Mouse (Mus musculus) intestine, embryonic 16.5 days (tissue): ENCODE measurements around the gene Tmem86a. TPM values are rescaled to one million over a fixed set of nuclear protein-coding genes. Genes with fewer than 3 reads are reported as not detected.

Source experiments
- ATAC-seq: fragments of 200-750 bp; cut with Nextera tagmentation; 2 replicates; pipeline ENCODE4 v1.8.0; 2017; ENCODE audit warnings: moderate TSS enrichment, moderate library complexity
- H3K27ac ChIP-seq: fragments of 300-500 bp; sonication (generic); 2 replicates; pipeline ENCODE4 v1.5.1; 2014; ENCODE audit warnings: mild to moderate bottlenecking, low read length
- H3K27me3 ChIP-seq: fragments of 300-500 bp; sonication (generic); replicated peaks from 2 replicates; pipeline ENCODE4 v1.6.1; 2014; ENCODE audit warnings: low read length, control low read depth, mixed read lengths; ENCODE audit not compliant: control insufficient read depth, insufficient read depth
- H3K36me3 ChIP-seq: fragments of 300-500 bp; sonication (generic); 2 replicates; pipeline ENCODE4 v1.6.1; 2014; ENCODE audit warnings: low read length, control low read depth; ENCODE audit not compliant: control insufficient read depth, insufficient read depth
- H3K4me1 ChIP-seq: fragments of 300-500 bp; sonication (generic); 2 replicates; pipeline ENCODE4 v1.6.1; 2014; ENCODE audit warnings: low read length, control low read depth, mixed read lengths; ENCODE audit not compliant: control insufficient read depth, insufficient read depth
- H3K4me2 ChIP-seq: fragments of 300-500 bp; sonication (generic); 2 replicates; pipeline ENCODE4 v1.6.1; 2014; ENCODE audit warnings: low read depth, low read length, control low read depth
- H3K4me3 ChIP-seq: fragments of 300-500 bp; sonication (generic); 2 replicates; pipeline ENCODE4 v1.5.1; 2014; ENCODE audit warnings: mild to moderate bottlenecking, low read length
- H3K9ac ChIP-seq: fragments of 300-500 bp; sonication (generic); 2 replicates; pipeline ENCODE4 v1.6.1; 2014; ENCODE audit warnings: low read depth, low read length
- H3K9me3 ChIP-seq: fragments of 300-500 bp; sonication (generic); 2 replicates; pipeline ENCODE4 v1.6.1; 2016; ENCODE audit warnings: low read length, control low read depth; ENCODE audit not compliant: control insufficient read depth
- WGBS: fragments of 180-500 bp; shearing (Covaris S2); extraction: QIAGEN DNeasy Blood & Tissue Kit; methylation state at CpG from one replicate; pipeline ENCODE4 v1.1.7; 2014; 5-methylcytosine and 5-hydroxymethylcytosine counted together
- polyA plus RNA-seq: library from polyadenylated mRNA; unstranded; fragments of >200 nt; fragmentation: Nextera tagmentation; extraction: Ambion mirVana; gene quantifications from 2 replicates; pipeline ENCODE4 v1.2.1, GENCODE M21; 2015

Gene Tmem86a
- polyA plus RNA-seq, 1 experiment from 2014 or later: 59.3 TPM

- Histone ChIP-seq H3K9ac (no peak overlapping the region), H3K27ac (peak overlapping the region; percentile 74), H3K27me3 (no peaks in the 10 kb centered on the region), H3K9me3 (no peaks in the 10 kb centered on the region), H3K4me2 (no peak overlapping the region), H3K4me3 (no peak overlapping the region), H3K36me3 (peaks cover 2% of the 10 kb centered on the region; the same call in 1 of the 2 replicates), H3K4me1 (peaks cover 4% of the 10 kb centered on the region)
- peak; percentile 90 for ATAC-seq
- WGBS: 49% methylated on average over 7 of the region's 7 CpGs
Observed at GRCm38 (mm10) chr7:47059339-47059738, 8.9 kb downstream of the Tmem86a start.

- no peaks in the 10 kb centered on the region for H3K9me3 ChIP-seq
- 80% methylated on average over 5 of the region's 5 CpGs for WGBS
- no peaks in the 10 kb centered on the region; the same call in 1 of the 2 replicates for H3K4me1 ChIP-seq
- H3K36me3 ChIP-seq: no peaks in the 10 kb centered on the region
- no peak overlapping the region for H3K9ac ChIP-seq
- no peak overlapping the region for H3K27ac ChIP-seq
- no peak overlapping the region for H3K4me3 ChIP-seq
- ATAC-seq: no peak
- peak overlapping the region; percentile 32; the same call in 1 of the 2 replicates for H3K4me2 ChIP-seq
- H3K27me3 ChIP-seq: no peaks in the 10 kb centered on the region
Observed at GRCm38 (mm10) chr7:47061560-47061959, 11.2 kb downstream of the Tmem86a start.

- 84% methylated on average over 3 of the region's 3 CpGs for WGBS
- ATAC-seq: no peak
- H3K9me3 ChIP-seq: no peaks in the 10 kb centered on the region
- no peaks in the 10 kb centered on the region for H3K27me3 ChIP-seq
- H3K9ac ChIP-seq: no peak overlapping the region
- H3K4me2 ChIP-seq: no peak overlapping the region
- H3K36me3 ChIP-seq: no peaks in the 10 kb centered on the region
- H3K4me1 ChIP-seq: no peaks in the 10 kb centered on the region
- H3K27ac ChIP-seq: no peak overlapping the region
- no peak overlapping the region for H3K4me3 ChIP-seq
Observed at GRCm38 (mm10) chr7:47066942-47067341, 16.5 kb downstream of the Tmem86a start.

- ATAC-seq: peak; percentile 47
- 69% methylated on average over 5 of the region's 5 CpGs for WGBS
- Histone ChIP-seq H3K4me1 (0 out of 2 replicates have a peak, but pooled peaks cover under 1% of the 10 kb centered on the region), H3K9me3 (no peaks in the 10 kb centered on the region), H3K27ac (no peak overlapping the region), H3K4me3 (no peak overlapping the region), H3K4me2 (no peak overlapping the region), H3K27me3 (no peaks in the 10 kb centered on the region), H3K36me3 (no peaks in the 10 kb centered on the region), H3K9ac (no peak overlapping the region)
Observed at GRCm38 (mm10) chr7:47067879-47068278, 17.5 kb downstream of the Tmem86a start.

- Histone ChIP-seq H3K27me3 (no peaks in the 10 kb centered on the region), H3K9me3 (no peaks in the 10 kb centered on the region), H3K4me2 (no peak overlapping the region), H3K9ac (no peak overlapping the region), H3K4me3 (no peak overlapping the region), H3K4me1 (peaks cover 16% of the 10 kb centered on the region), H3K36me3 (no peaks in the 10 kb centered on the region), H3K27ac (no peak overlapping the region)
- WGBS: 79% methylated on average over 5 of the region's 5 CpGs
- no peak for ATAC-seq
Observed at GRCm38 (mm10) chr7:47072551-47072950, 22.1 kb downstream of the Tmem86a start.

- Histone ChIP-seq H3K4me2 (no peak overlapping the region), H3K27ac (peak overlapping the region; percentile 31), H3K4me1 (peaks cover 19% of the 10 kb centered on the region), H3K4me3 (no peak overlapping the region), H3K36me3 (no peaks in the 10 kb centered on the region), H3K9ac (no peak overlapping the region), H3K27me3 (no peaks in the 10 kb centered on the region), H3K9me3 (no peaks in the 10 kb centered on the region)
- WGBS: 38% methylated on average over 18 of the region's 18 CpGs
- peak; percentile 57 for ATAC-seq
Observed at GRCm38 (mm10) chr7:47073536-47074521, 23.4 kb downstream of the Tmem86a start.

- Histone ChIP-seq H3K27me3 (no peaks in the 10 kb centered on the region), H3K36me3 (no peaks in the 10 kb centered on the region), H3K4me1 (peaks cover 23% of the 10 kb centered on the region), H3K4me3 (no peak overlapping the region), H3K9ac (no peak overlapping the region), H3K27ac (no peak overlapping the region), H3K4me2 (no peak overlapping the region), H3K9me3 (no peaks in the 10 kb centered on the region)
- no peak for ATAC-seq
- 87% methylated on average over 6 of the region's 6 CpGs for WGBS
Observed at GRCm38 (mm10) chr7:47076193-47076592, 25.8 kb downstream of the Tmem86a start.

- Histone ChIP-seq H3K4me1 (peaks cover 23% of the 10 kb centered on the region), H3K4me2 (no peak overlapping the region), H3K27ac (no peak overlapping the region), H3K9ac (no peak overlapping the region), H3K9me3 (no peaks in the 10 kb centered on the region), H3K36me3 (no peaks in the 10 kb centered on the region), H3K27me3 (no peaks in the 10 kb centered on the region), H3K4me3 (no peak overlapping the region)
- ATAC-seq: no peak
- 77% methylated on average over 3 of the region's 3 CpGs for WGBS
Observed at GRCm38 (mm10) chr7:47076729-47077128, 26.3 kb downstream of the Tmem86a start.

- Histone ChIP-seq H3K36me3 (no peaks in the 10 kb centered on the region), H3K4me2 (no peak overlapping the region), H3K9me3 (no peaks in the 10 kb centered on the region), H3K27me3 (no peaks in the 10 kb centered on the region), H3K4me3 (no peak overlapping the region), H3K4me1 (peaks cover 23% of the 10 kb centered on the region), H3K9ac (no peak overlapping the region), H3K27ac (no peak overlapping the region)
- WGBS: 63% methylated on average over 8 of the region's 8 CpGs
- ATAC-seq: no peak
Observed at GRCm38 (mm10) chr7:47077451-47077850, 27.1 kb downstream of the Tmem86a start.
